Mouse (Mus musculus) limb, embryonic 11.5 days (tissue): ENCODE data around the gene Mis18a. TPM values are rescaled to one million over a fixed set of nuclear protein-coding genes. Genes with fewer than 3 reads are reported as not detected.

ENCODE experiments used
- ATAC-seq: fragments of 200-750 bp; cut with Nextera tagmentation; 2 replicates; pipeline ENCODE4 v1.8.0; 2017; ENCODE audit warnings: low read depth; ENCODE audit not compliant: insufficient number of reproducible peaks, low FRiP score, low TSS enrichment
- DNase-seq: peaks from one replicate; pipeline ENCODE4 v3.0.0-alpha.2; 2015; ENCODE audit warnings: low spot score
- H3K27ac ChIP-seq: fragments of 300-500 bp; sonication (generic); replicated peaks from 2 replicates; pipeline ENCODE4 v1.5.1; 2014; ENCODE audit warnings: low read depth, mild to moderate bottlenecking, low read length
- H3K27me3 ChIP-seq: fragments of 300-500 bp; sonication (generic); 2 replicates; pipeline ENCODE4 v1.6.1; 2014; ENCODE audit warnings: mild to moderate bottlenecking, low read length, mixed read lengths; ENCODE audit not compliant: control insufficient read depth, insufficient read depth
- H3K36me3 ChIP-seq: fragments of 300-500 bp; sonication (generic); 2 replicates; pipeline ENCODE4 v1.6.1; 2014; ENCODE audit warnings: mild to moderate bottlenecking, low read length, moderate library complexity, mixed read lengths; ENCODE audit not compliant: control insufficient read depth, insufficient read depth
- H3K4me1 ChIP-seq: fragments of 300-500 bp; sonication (generic); 2 replicates; pipeline ENCODE4 v1.6.1; 2014; ENCODE audit warnings: low read length, mixed read lengths; ENCODE audit not compliant: control insufficient read depth, insufficient read depth
- H3K4me2 ChIP-seq: fragments of 300-500 bp; sonication (generic); 2 replicates; pipeline ENCODE4 v1.6.1; 2014; ENCODE audit warnings: low read depth, mild to moderate bottlenecking, moderate library complexity; ENCODE audit not compliant: severe bottlenecking
- H3K4me3 ChIP-seq: fragments of 300-500 bp; sonication (generic); 2 replicates; pipeline ENCODE4 v1.5.1; 2014; ENCODE audit warnings: low read depth, low read length
- H3K9ac ChIP-seq: fragments of 300-500 bp; sonication (generic); 2 replicates; pipeline ENCODE4 v1.6.1; 2014; ENCODE audit warnings: mild to moderate bottlenecking, low read length
- H3K9me3 ChIP-seq: fragments of 300-500 bp; sonication (generic); 2 replicates; pipeline ENCODE4 v1.6.1; 2016; ENCODE audit warnings: low read length; ENCODE audit not compliant: control insufficient read depth
- WGBS: fragments of 180-500 bp; shearing (Covaris S2); extraction: QIAGEN DNeasy Blood & Tissue Kit; methylation state at CpG from one replicate; pipeline ENCODE4 v1.1.7; 2014; 5-methylcytosine and 5-hydroxymethylcytosine counted together
- polyA plus RNA-seq: library from polyadenylated mRNA; unstranded; fragments of >200 nt; fragmentation: Nextera tagmentation; extraction: Ambion mirVana; gene quantifications from 2 replicates; pipeline ENCODE4 v1.2.1, GENCODE M21; 2014

Mis18a gene
- 98.6 and 104 TPM in 2 replicates for polyA plus RNA-seq

GRCm38 (mm10) chr16:90727233-90728115 is at the start of gene Mis18a:
Gene Mis18a (minus strand): TSS chr16:90727404.
- peak; percentile 98 for DNase-seq
- Histone ChIP-seq H3K4me3 (peak within 1 kb of the TSS; percentile 96), H3K4me1 (peaks cover 6% of the 10 kb centered on the region)

GRCm38 (mm10) chr16:90775946-90776520 is 48.8 kb upstream of the Mis18a start:
- H3K36me3 ChIP-seq, result peaks cover 23% of the 10 kb centered on the region
- H3K4me1 ChIP-seq, result no peaks in the 10 kb centered on the region
- DNase-seq (no peak), ATAC-seq (no peak)
- H3K27ac ChIP-seq, result no peak overlapping the region
- no peak overlapping the region for H3K4me3 ChIP-seq
- H3K4me2 ChIP-seq, result no peak overlapping the region
- 80% methylated on average over 10 of the region's 10 CpGs for WGBS
- H3K9ac ChIP-seq, result no peak overlapping the region
- H3K9me3 ChIP-seq, result no peaks in the 10 kb centered on the region
- H3K27me3 ChIP-seq, result no peaks in the 10 kb centered on the region

More at GRCm38 (mm10) chr16:90727233-90728115, at the start of gene Mis18a:
- H3K4me2 ChIP-seq, result peak within 1 kb of the TSS; percentile 96
- WGBS, result 2% methylated on average over 53 of the region's 53 CpGs
- no peaks in the 10 kb centered on the region; the same call in 1 of the 2 replicates for H3K36me3 ChIP-seq
- H3K27ac ChIP-seq, result no peak within 1 kb of the TSS
- no peaks in the 10 kb centered on the region for H3K9me3 ChIP-seq
- ATAC-seq, result peak; percentile 93
- H3K27me3 ChIP-seq, result no peaks in the 10 kb centered on the region
- H3K9ac ChIP-seq, result peak within 1 kb of the TSS; percentile 78

GRCm38 (mm10) chr16:90774646-90775045 is 47.4 kb upstream of the Mis18a start:
- Histone ChIP-seq H3K27ac (no peak overlapping the region), H3K36me3 (peaks cover 22% of the 10 kb centered on the region), H3K9me3 (no peaks in the 10 kb centered on the region), H3K4me3 (no peak overlapping the region), H3K4me2 (no peak overlapping the region), H3K9ac (no peak overlapping the region), H3K27me3 (no peaks in the 10 kb centered on the region), H3K4me1 (no peaks in the 10 kb centered on the region)
- DNase-seq, result no peak
- no peak for ATAC-seq
- 89% methylated on average over 6 of the region's 6 CpGs for WGBS

GRCm38 (mm10) chr16:90774216-90774615 is 47.0 kb upstream of the Mis18a start:
- Histone ChIP-seq H3K4me2 (no peak overlapping the region), H3K9ac (no peak overlapping the region), H3K27me3 (no peaks in the 10 kb centered on the region), H3K36me3 (peaks cover 23% of the 10 kb centered on the region), H3K4me1 (no peaks in the 10 kb centered on the region), H3K27ac (no peak overlapping the region), H3K9me3 (no peaks in the 10 kb centered on the region), H3K4me3 (no peak overlapping the region)
- DNase-seq (no peak), ATAC-seq (no peak)
- 95% methylated on average over 12 of the region's 12 CpGs for WGBS

GRCm38 (mm10) chr16:90766919-90767454 is 39.8 kb upstream of the Mis18a start:
- no peak for ATAC-seq
- no peak overlapping the region for H3K9ac ChIP-seq
- WGBS, result 94% methylated on average over 15 of the region's 15 CpGs
- no peak for DNase-seq
- H3K27me3 ChIP-seq, result no peaks in the 10 kb centered on the region
- no peak overlapping the region for H3K4me2 ChIP-seq
- H3K9me3 ChIP-seq, result no peaks in the 10 kb centered on the region
- H3K4me1 ChIP-seq, result no peaks in the 10 kb centered on the region
- H3K4me3 ChIP-seq, result no peak overlapping the region
- peaks cover 18% of the 10 kb centered on the region; the same call in 1 of the 2 replicates for H3K36me3 ChIP-seq
- no peak overlapping the region for H3K27ac ChIP-seq

- H3K27me3 ChIP-seq, result no peaks in the 10 kb centered on the region
- DNase-seq, result no peak
- no peaks in the 10 kb centered on the region for H3K9me3 ChIP-seq
- H3K36me3 ChIP-seq, result peaks cover 18% of the 10 kb centered on the region; the same call in 1 of the 2 replicates
- WGBS, result 88% methylated on average over 9 of the region's 9 CpGs
- H3K4me1 ChIP-seq, result no peaks in the 10 kb centered on the region
- no peak overlapping the region for H3K4me3 ChIP-seq
- H3K27ac ChIP-seq, result no peak overlapping the region
- H3K4me2 ChIP-seq, result no peak overlapping the region
- no peak for ATAC-seq
- H3K9ac ChIP-seq, result no peak overlapping the region
Observed at GRCm38 (mm10) chr16:90765195-90765877, 38.1 kb upstream of the Mis18a start.

- DNase-seq (no peak), ATAC-seq (no peak)
- Histone ChIP-seq H3K4me1 (no peaks in the 10 kb centered on the region), H3K36me3 (peaks cover 9% of the 10 kb centered on the region; the same call in 1 of the 2 replicates), H3K9ac (no peak overlapping the region), H3K9me3 (no peaks in the 10 kb centered on the region), H3K4me2 (no peak overlapping the region), H3K4me3 (no peak overlapping the region), H3K27ac (no peak overlapping the region), H3K27me3 (no peaks in the 10 kb centered on the region)
- WGBS, result 81% methylated on average over 4 of the region's 4 CpGs
Observed at GRCm38 (mm10) chr16:90760515-90760914, 33.3 kb upstream of the Mis18a start.

- H3K9me3 ChIP-seq, result no peaks in the 10 kb centered on the region
- no peak for ATAC-seq
- no peaks in the 10 kb centered on the region for H3K4me1 ChIP-seq
- no peak overlapping the region for H3K4me3 ChIP-seq
- H3K27me3 ChIP-seq, result no peaks in the 10 kb centered on the region
- WGBS, result 78% methylated on average over 3 of the region's 3 CpGs
- H3K36me3 ChIP-seq, result peaks cover 11% of the 10 kb centered on the region; the same call in 1 of the 2 replicates
- DNase-seq, result no peak
- H3K4me2 ChIP-seq, result no peak overlapping the region
- no peak overlapping the region for H3K9ac ChIP-seq
- H3K27ac ChIP-seq, result no peak overlapping the region
Observed at GRCm38 (mm10) chr16:90759335-90759734, 32.1 kb upstream of the Mis18a start.
